Mouse (Mus musculus): ENCODE results near the gene 2310022B05Rik.
A peak's percentile ranks its signal among the peaks of the same experiment; 100 is the strongest.

Gene 2310022B05Rik

GRCm38 (mm10) chr8:124663112-124663873 lies at the start of gene 2310022B05Rik:
Gene 2310022B05Rik (minus strand): TSS chr8:124663369.
- DNase-seq (ENCODE audit: low spot score in 2 of 2), result peak; percentile 90 to 91

- no peak for DNase-seq (ENCODE audit: low spot score in 2 of 2)
Observed at GRCm38 (mm10) chr8:124705823-124706222, 42.7 kb upstream of the 2310022B05Rik start.

- no peak for DNase-seq (ENCODE audit: low spot score in 2 of 2)
Observed at GRCm38 (mm10) chr8:124704376-124704775, 41.2 kb upstream of the 2310022B05Rik start.

GRCm38 (mm10) chr8:124703526-124703925 lies 40.4 kb upstream of the 2310022B05Rik start:
- DNase-seq (ENCODE audit: low spot score in 2 of 2), result no peak

- DNase-seq (ENCODE audit: low spot score in 2 of 2), result no peak
Observed at GRCm38 (mm10) chr8:124702183-124702582, 39.0 kb upstream of the 2310022B05Rik start.

- DNase-seq (ENCODE audit: low spot score in 2 of 2), result no peak
Observed at GRCm38 (mm10) chr8:124701023-124701422, 37.9 kb upstream of the 2310022B05Rik start.

GRCm38 (mm10) chr8:124700271-124700670 lies 37.1 kb upstream of the 2310022B05Rik start:
- no peak for DNase-seq (ENCODE audit: low spot score in 2 of 2)

- DNase-seq (ENCODE audit: low spot score in 2 of 2), result no peak
Observed at GRCm38 (mm10) chr8:124695424-124696100, 32.4 kb upstream of the 2310022B05Rik start.

GRCm38 (mm10) chr8:124691706-124692105 lies 28.5 kb upstream of the 2310022B05Rik start:
- DNase-seq (ENCODE audit: low spot score in 2 of 2), result no peak

- no peak for DNase-seq (ENCODE audit: low spot score in 2 of 2)
Observed at GRCm38 (mm10) chr8:124688899-124689298, 25.7 kb upstream of the 2310022B05Rik start.

GRCm38 (mm10) chr8:124682218-124682617 lies 19.0 kb upstream of the 2310022B05Rik start:
- no peak for DNase-seq (ENCODE audit: low spot score in 2 of 2)

GRCm38 (mm10) chr8:124681792-124682157 lies 18.6 kb upstream of the 2310022B05Rik start:
- no peak for DNase-seq (ENCODE audit: low spot score in 2 of 2)

- no peak for DNase-seq (ENCODE audit: low spot score in 2 of 2)
Observed at GRCm38 (mm10) chr8:124681077-124681791, 18.1 kb upstream of the 2310022B05Rik start.

- no peak for DNase-seq (ENCODE audit: low spot score in 2 of 2)
Observed at GRCm38 (mm10) chr8:124678246-124678645, 15.1 kb upstream of the 2310022B05Rik start.

GRCm38 (mm10) chr8:124677486-124677885 lies 14.3 kb upstream of the 2310022B05Rik start:
- peak; percentile 76 to 85 for DNase-seq (ENCODE audit: low spot score in 2 of 2)

GRCm38 (mm10) chr8:124677078-124677477 lies 13.9 kb upstream of the 2310022B05Rik start:
- DNase-seq (ENCODE audit: low spot score in 2 of 2), result no peak

- no peak for DNase-seq (ENCODE audit: low spot score in 2 of 2)
Observed at GRCm38 (mm10) chr8:124676661-124677060, 13.5 kb upstream of the 2310022B05Rik start.

- no peak for DNase-seq (ENCODE audit: low spot score in 2 of 2)
Observed at GRCm38 (mm10) chr8:124672345-124672744, 9.2 kb upstream of the 2310022B05Rik start.

- no peak for DNase-seq (ENCODE audit: low spot score in 2 of 2)
Observed at GRCm38 (mm10) chr8:124668798-124669197, 5.6 kb upstream of the 2310022B05Rik start.

GRCm38 (mm10) chr8:124664414-124664813 lies 1.2 kb upstream of the 2310022B05Rik start:
- DNase-seq (ENCODE audit: low spot score in 2 of 2), result no peak

GRCm38 (mm10) chr8:124663874-124664230 lies 683 bp upstream of the 2310022B05Rik start:
- DNase-seq (ENCODE audit: low spot score in 2 of 2), result no peak

- DNase-seq (ENCODE audit: low spot score in 2 of 2), result no peak
Observed at GRCm38 (mm10) chr8:124662446-124663111, 590 bp downstream of the 2310022B05Rik start.

All from urinary bladder, postnatal 4 days (tissue).